Mouse (Mus musculus) erythroblast, embryonic 14.5 days (primary cell): Measurements from ENCODE around the gene Rae1.

Experiments
- GATA1 ChIP-seq: IDR thresholded peaks from 2 replicates; pipeline ENCODE4 v1.6.1; 2012; ENCODE audit warnings: low read length, inconsistent platforms, mixed read lengths
- TAL1 ChIP-seq: IDR thresholded peaks from 3 replicates; pipeline ENCODE4 v1.6.1; 2012; ENCODE audit warnings: low read length, inconsistent platforms, mixed read lengths

- no peak for TF ChIP-seq GATA1
- TF ChIP-seq TAL1, result no peak
These were observed 26.4 kb downstream of the Rae1 start for GRCm38 (mm10) chr2:173026286-173026685.
